Mouse (Mus musculus) hindbrain, postnatal 0 days (tissue): ENCODE results near the gene Cenpa. TPM values are rescaled to one million over a fixed set of nuclear protein-coding genes. Genes with fewer than 3 reads are reported as not detected.

ENCODE experiments used
- ATAC-seq: fragments of 200-750 bp; cut with Nextera tagmentation; 2 replicates; pipeline ENCODE4 v1.8.0; 2017; ENCODE audit warnings: mild to moderate bottlenecking, moderate TSS enrichment, moderate library complexity
- DNase-seq: peaks from one replicate; pipeline ENCODE4 v3.0.0-alpha.2; 2015; ENCODE audit warnings: low spot score
- H3K27ac ChIP-seq: fragments of 300-500 bp; sonication (generic); 2 replicates; pipeline ENCODE4 v1.5.1; 2014; ENCODE audit warnings: mild to moderate bottlenecking
- H3K27me3 ChIP-seq: fragments of 300-500 bp; sonication (generic); 2 replicates; pipeline ENCODE4 v1.6.1; 2014; ENCODE audit warnings: low read length, mixed read lengths; ENCODE audit not compliant: insufficient read depth
- H3K36me3 ChIP-seq: fragments of 300-500 bp; sonication (generic); 2 replicates; pipeline ENCODE4 v1.6.1; 2014; ENCODE audit warnings: low read length, mixed read lengths; ENCODE audit not compliant: insufficient read depth
- H3K4me1 ChIP-seq: fragments of 300-500 bp; sonication (generic); 2 replicates; pipeline ENCODE4 v1.6.1; 2014; ENCODE audit warnings: antibody characterized with exemption, low read length, mixed read lengths; ENCODE audit not compliant: insufficient read depth
- H3K4me2 ChIP-seq: fragments of 300-500 bp; sonication (generic); 2 replicates; pipeline ENCODE4 v1.6.1; 2014; ENCODE audit warnings: low read depth, mild to moderate bottlenecking, low read length, moderate library complexity, mixed read lengths
- H3K4me3 ChIP-seq: fragments of 300-500 bp; sonication (generic); 2 replicates; pipeline ENCODE4 v1.5.1; 2014; ENCODE audit warnings: low read length
- H3K9ac ChIP-seq: fragments of 300-500 bp; sonication (generic); replicated peaks from 2 replicates; pipeline ENCODE4 v1.6.1; 2014; ENCODE audit warnings: mild to moderate bottlenecking, low read length, moderate library complexity, mixed read lengths
- H3K9me3 ChIP-seq: fragments of 300-500 bp; sonication (generic); 2 replicates; pipeline ENCODE4 v1.6.1; 2016; ENCODE audit warnings: low read length, mixed read lengths
- CTCF ChIP-seq: IDR thresholded peaks from 2 replicates; pipeline ENCODE4 v1.5.1; 2016; ENCODE audit warnings: antibody characterized with exemption, control low read depth, low read depth
- WGBS: fragments of 180-500 bp; shearing (Covaris S2); extraction: QIAGEN DNeasy Blood & Tissue Kit; methylation state at CpG from one replicate; pipeline ENCODE4 v1.1.7; 2014; 5-methylcytosine and 5-hydroxymethylcytosine counted together
- polyA plus RNA-seq: library from polyadenylated mRNA; unstranded; fragments of >200 nt; fragmentation: Nextera tagmentation; extraction: Ambion mirVana; gene quantifications from 2 replicates; pipeline ENCODE4 v1.2.1, GENCODE M21; 2015
- total RNA-seq: library from RNA; depleted of rRNA; stranded (reverse); fragments of >200 nt; gene quantifications from 2 replicates; pipeline ENCODE4 v1.2.3, GENCODE M21; 2014

Cenpa gene
- total and polyA plus RNA-seq, 2 experiments from 2014 or later = 27.8 to 53.4 TPM

DNA sequence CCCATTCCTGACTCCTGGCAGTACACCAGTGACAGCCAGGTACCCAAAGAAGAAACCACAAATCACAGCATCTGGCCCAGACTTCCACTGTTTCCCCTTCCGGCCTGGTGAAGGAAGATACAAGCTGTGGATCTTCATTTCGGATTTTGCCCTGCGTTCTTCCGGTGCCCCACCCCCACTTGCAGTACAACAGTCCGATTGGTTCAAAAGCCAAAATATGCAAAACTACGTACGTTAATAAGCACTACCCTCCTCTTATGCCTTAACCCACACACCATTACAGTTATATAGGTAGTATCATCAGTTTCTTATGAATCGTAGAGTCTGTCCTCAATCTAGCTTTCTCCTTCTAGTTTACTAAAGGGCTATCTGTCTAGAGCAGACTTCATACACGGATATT lies 1.2 kb upstream of the Cenpa start:
- no peak overlapping the region for H3K9ac ChIP-seq
- no peak overlapping the region for H3K4me2 ChIP-seq
- H3K4me1 ChIP-seq = 0 out of 2 replicates have a peak, but pooled peaks cover 3% of the 10 kb centered on the region
- 92% methylated on average over 9 of the region's 9 CpGs for WGBS
- no peak overlapping the region for H3K27ac ChIP-seq
- H3K9me3 ChIP-seq = no peaks in the 10 kb centered on the region
- H3K27me3 ChIP-seq = no peaks in the 10 kb centered on the region
- no peak for DNase-seq
- H3K4me3 ChIP-seq = no peak overlapping the region
- ATAC-seq = no peak
- TF ChIP-seq CTCF = no peak
- no peaks in the 10 kb centered on the region for H3K36me3 ChIP-seq

DNA sequence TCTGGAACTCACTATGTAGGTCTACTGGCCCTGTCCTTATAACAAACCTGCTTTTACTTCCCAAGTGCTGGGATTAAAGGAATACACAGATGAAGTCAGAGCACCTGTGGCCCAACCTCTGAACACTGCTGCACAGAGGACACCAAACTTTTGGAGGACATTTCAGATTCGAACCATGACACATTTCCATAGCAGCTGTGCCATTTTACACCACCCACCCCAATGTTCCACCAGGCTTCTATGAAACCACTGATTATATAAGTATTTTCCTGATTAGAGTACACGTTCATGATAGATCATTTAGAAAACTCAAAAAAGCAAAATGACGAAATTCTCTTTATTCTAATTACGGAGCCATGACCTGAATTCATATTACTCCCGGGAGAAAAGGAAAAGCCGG lies 609 bp upstream of the Cenpa start:
- Histone ChIP-seq H3K27ac (peak overlapping the region; percentile 49; the same call in 1 of the 2 replicates), H3K4me2 (peak overlapping the region; percentile 97), H3K9ac (peak overlapping the region; percentile 42; the same call in 1 of the 2 replicates), H3K4me3 (peak overlapping the region; percentile 85), H3K27me3 (no peaks in the 10 kb centered on the region), H3K4me1 (0 out of 2 replicates have a peak, but pooled peaks cover 3% of the 10 kb centered on the region), H3K36me3 (no peaks in the 10 kb centered on the region), H3K9me3 (no peaks in the 10 kb centered on the region)
- DNase-seq = no peak
- 55% methylated on average over 6 of the region's 6 CpGs for WGBS
- no peak for ATAC-seq
- TF ChIP-seq CTCF = no peak

DNA sequence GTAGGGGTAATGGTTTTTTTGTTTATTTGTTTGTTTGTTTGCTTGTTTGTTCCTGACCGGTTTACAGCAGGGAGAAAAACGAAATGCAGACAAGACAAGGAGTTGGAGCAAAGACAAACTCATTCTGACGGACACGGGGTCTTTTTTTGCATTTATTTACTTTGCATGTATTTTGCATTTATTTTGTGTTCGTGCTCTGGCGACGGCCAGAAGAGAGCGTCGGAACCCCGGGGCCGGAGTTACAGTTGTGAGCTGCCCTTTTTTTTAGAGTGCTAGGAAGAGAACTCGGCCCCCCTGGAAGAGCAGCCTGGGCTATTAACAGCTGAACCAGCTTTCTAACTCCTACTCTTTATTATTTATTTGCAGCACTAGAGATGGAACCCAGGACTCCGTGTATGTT lies 638 bp downstream of the Cenpa start:
- no peak for ATAC-seq

DNA sequence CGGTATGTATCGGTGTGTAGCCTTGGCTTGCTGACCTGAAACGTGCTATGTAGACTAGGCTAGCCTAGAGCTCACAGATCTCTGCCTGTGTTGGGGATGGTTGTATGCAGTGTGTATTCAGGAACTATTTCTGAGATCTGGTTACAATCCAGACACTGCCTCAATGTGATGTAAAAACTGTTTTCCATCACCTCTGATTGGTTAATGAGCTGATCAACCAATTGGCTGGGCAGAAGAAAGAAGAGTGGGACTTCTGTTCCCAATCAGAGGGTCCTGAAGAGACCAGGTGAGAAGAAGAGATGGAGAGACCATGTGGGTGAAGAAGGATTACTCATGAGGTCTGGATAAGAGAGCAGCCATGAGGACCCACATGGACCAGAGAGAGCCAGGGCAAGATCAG lies 1.1 kb downstream of the Cenpa start:
- no peak for ATAC-seq
- Histone ChIP-seq H3K4me2 (peak overlapping the region; percentile 97), H3K4me1 (0 out of 2 replicates have a peak, but pooled peaks cover 3% of the 10 kb centered on the region), H3K27me3 (no peaks in the 10 kb centered on the region), H3K36me3 (no peaks in the 10 kb centered on the region), H3K9ac (no peak overlapping the region), H3K27ac (no peak overlapping the region), H3K9me3 (no peaks in the 10 kb centered on the region), H3K4me3 (peak overlapping the region; percentile 85)
- no peak for TF ChIP-seq CTCF
- WGBS = 9% methylated on average over 3 of the region's 3 CpGs
- no peak for DNase-seq

More for the DNA sequence above, 638 bp downstream of the Cenpa start:
- Histone ChIP-seq H3K4me1 (0 out of 2 replicates have a peak, but pooled peaks cover 3% of the 10 kb centered on the region), H3K27me3 (no peaks in the 10 kb centered on the region), H3K4me2 (peak overlapping the region; percentile 97), H3K27ac (no peak overlapping the region), H3K36me3 (no peaks in the 10 kb centered on the region), H3K9ac (peak overlapping the region; percentile 56), H3K4me3 (peak overlapping the region; percentile 85), H3K9me3 (no peaks in the 10 kb centered on the region)
- no peak for DNase-seq
- under 1% methylated on average over 13 of the region's 13 CpGs for WGBS
- no peak for TF ChIP-seq CTCF

DNA sequence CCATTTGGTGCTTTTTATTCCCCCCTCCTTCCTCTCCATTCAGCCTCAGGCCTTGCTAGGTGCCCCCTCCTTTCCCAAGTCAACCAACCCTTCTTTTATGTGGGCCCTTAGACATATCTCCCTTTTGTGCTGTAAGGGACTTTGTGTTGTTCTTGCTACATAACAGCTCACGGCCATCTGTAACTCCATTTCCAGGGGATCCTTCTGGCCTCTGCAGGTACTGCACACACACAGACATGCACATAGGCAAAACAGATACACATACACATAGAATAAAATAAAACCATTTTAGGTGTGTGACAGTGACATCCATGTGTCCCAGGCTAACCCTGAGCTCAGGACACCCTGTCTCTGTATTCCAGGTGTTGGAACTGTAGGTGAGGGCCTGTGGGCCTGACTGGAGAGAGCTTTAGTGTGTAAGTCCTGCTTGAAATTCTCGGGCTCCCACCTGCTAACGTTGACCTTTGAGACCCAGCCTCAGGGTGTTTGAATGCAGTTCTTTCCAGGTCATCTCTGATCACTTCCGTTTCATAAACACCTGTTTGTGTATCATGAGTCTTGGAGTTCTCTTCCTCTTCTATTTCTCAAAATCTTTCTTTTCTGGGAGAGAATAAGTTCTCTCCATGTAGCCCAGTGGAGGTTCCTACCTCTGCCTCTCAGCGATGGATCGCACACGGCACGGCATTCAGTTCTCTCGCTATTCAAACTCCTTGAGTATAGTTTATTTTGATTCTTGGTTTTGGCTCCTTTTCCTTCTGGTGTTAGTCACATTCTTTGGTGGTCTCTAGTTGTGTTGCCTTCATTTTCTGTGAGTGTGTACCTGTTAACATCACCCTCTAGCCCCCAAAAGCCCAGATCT lies 2.3 kb downstream of the Cenpa start:
- Histone ChIP-seq H3K9me3 (no peaks in the 10 kb centered on the region), H3K4me1 (0 out of 2 replicates have a peak, but pooled peaks cover 3% of the 10 kb centered on the region), H3K27me3 (no peaks in the 10 kb centered on the region), H3K9ac (no peak overlapping the region), H3K4me3 (no peak overlapping the region), H3K27ac (no peak overlapping the region), H3K36me3 (no peaks in the 10 kb centered on the region), H3K4me2 (0 out of 2 replicates have a peak overlapping the region, but pooled peaks have one; percentile 2)
- WGBS = 93% methylated on average over 9 of the region's 9 CpGs
- no peak for TF ChIP-seq CTCF
- ATAC-seq (no peak), DNase-seq (no peak)

DNA sequence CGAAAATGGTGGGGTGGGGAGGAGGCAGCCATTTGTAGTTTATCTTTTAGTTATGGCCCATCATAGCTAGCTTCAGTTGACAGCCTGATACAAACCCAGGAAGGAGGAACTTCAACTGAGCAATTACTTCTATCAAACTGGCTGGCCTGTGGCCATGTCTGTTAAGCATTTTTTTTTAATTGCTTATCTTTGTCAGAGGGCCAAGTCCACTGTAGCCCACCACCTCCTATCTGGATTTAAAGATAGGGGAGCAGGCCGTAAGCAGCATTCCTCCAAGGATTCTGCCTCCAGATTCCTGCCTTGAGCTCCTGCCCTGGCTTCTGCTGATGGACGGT lies 2.9 kb downstream of the Cenpa start:
- no peaks in the 10 kb centered on the region for H3K36me3 ChIP-seq
- 0 out of 2 replicates have a peak, but pooled peaks cover 3% of the 10 kb centered on the region for H3K4me1 ChIP-seq
- DNase-seq (no peak), ATAC-seq (no peak)
- no peaks in the 10 kb centered on the region for H3K27me3 ChIP-seq
- H3K27ac ChIP-seq = no peak overlapping the region
- H3K4me3 ChIP-seq = no peak overlapping the region
- H3K9ac ChIP-seq = no peak overlapping the region
- no peak overlapping the region for H3K4me2 ChIP-seq
- no peak for TF ChIP-seq CTCF
- no peaks in the 10 kb centered on the region for H3K9me3 ChIP-seq
- WGBS = 90% methylated on average over 3 of the region's 3 CpGs

DNA sequence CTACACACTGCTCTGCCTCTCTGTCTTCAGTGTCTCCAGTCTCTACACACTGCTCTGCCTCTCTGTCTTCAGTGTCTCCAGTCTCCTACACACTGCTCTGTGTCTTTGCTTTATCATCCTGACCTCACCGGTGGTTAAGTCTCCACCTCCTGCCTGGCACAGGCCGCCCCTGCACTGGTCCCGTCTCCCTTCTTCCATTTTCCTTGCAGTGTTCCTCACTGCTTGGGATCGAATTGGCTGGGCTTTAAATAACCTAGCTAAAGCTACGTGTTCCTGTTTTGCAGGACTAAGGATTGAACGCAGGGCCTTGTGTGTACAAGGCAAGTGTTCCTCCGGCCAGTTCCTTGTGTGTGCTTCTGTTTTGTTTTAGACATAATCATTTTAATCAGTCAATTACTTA lies 3.5 kb downstream of the Cenpa start:
- H3K27me3 ChIP-seq = no peaks in the 10 kb centered on the region
- H3K4me1 ChIP-seq = 0 out of 2 replicates have a peak, but pooled peaks cover 3% of the 10 kb centered on the region
- no peak overlapping the region for H3K9ac ChIP-seq
- no peak for TF ChIP-seq CTCF
- H3K4me2 ChIP-seq = no peak overlapping the region
- no peaks in the 10 kb centered on the region for H3K36me3 ChIP-seq
- DNase-seq = no peak
- no peak for ATAC-seq
- no peak overlapping the region for H3K4me3 ChIP-seq
- WGBS = 94% methylated on average over 7 of the region's 7 CpGs
- H3K27ac ChIP-seq = no peak overlapping the region
- H3K9me3 ChIP-seq = no peaks in the 10 kb centered on the region
